Mouse (Mus musculus): Measurements from ENCODE around the gene Kdm2a. TPM values are rescaled to one million over a fixed set of nuclear protein-coding genes. Genes with fewer than 3 reads are reported as not detected.

Gene Kdm2a
- total and polyA plus RNA-seq, 3 experiments, result 46.1 to 98.7 (median 73.9) TPM

- Histone ChIP-seq H3K27me3 (ENCODE audit: insufficient read depth, low read length) (peaks cover 13% of the 10 kb centered on the region), H3K9me3 (replicated peaks) (no peaks in the 10 kb centered on the region), H3K36me3 (replicated peaks) (peaks cover 1% of the 10 kb centered on the region), H3K4me3 (ENCODE audit: low read depth, low read length) (no peak overlapping the region), H3K4me1 (ENCODE audit: insufficient read depth, low read depth, low read length) (peaks cover 14% of the 10 kb centered on the region)
- ATAC-seq (ENCODE audit: extremely low read depth, insufficient number of reproducible peaks, low FRiP score, poor library complexity, severe bottlenecking) (no peak), DNase-seq (ENCODE audit: low spot score) (no peak)
- TF ChIP-seq GATA1 (IDR thresholded peaks at IDR 0.05; ENCODE audit: borderline replicate concordance, low read length) (no peak), CTCF (IDR thresholded peaks at IDR 0.05; ENCODE audit: low read depth, low read length) (no peak), GATA2 (IDR thresholded peaks at IDR 0.05; ENCODE audit: borderline replicate concordance, low read depth, low read length) (no peak), TAL1 (conservative IDR thresholded peaks at IDR 0.05; ENCODE audit: low read depth, low read length) (no peak), POLR2AphosphoS5 (IDR thresholded peaks at IDR 0.05; ENCODE audit: insufficient replicate concordance, low read depth, low read length) (no peak)
These were observed 504 bp upstream of the Kdm2a start for GRCm38 (mm10) chr19:4398630-4398948.

- DNase-seq (ENCODE audit: low spot score) (peak; percentile 94), ATAC-seq (ENCODE audit: extremely low read depth, insufficient number of reproducible peaks, low FRiP score, poor library complexity, severe bottlenecking) (peak; percentile 90)
- peaks cover 13% of the 10 kb centered on the region for H3K27me3 ChIP-seq (ENCODE audit: insufficient read depth, low read length)
- peak overlapping the region; percentile 94 for H3K4me3 ChIP-seq (ENCODE audit: low read depth, low read length)
- TF ChIP-seq POLR2AphosphoS5 (IDR thresholded peaks at IDR 0.05; ENCODE audit: insufficient replicate concordance, low read depth, low read length) (no peak), GATA1 (IDR thresholded peaks at IDR 0.05; ENCODE audit: borderline replicate concordance, low read length) (no peak), CTCF (IDR thresholded peaks at IDR 0.05; ENCODE audit: low read depth, low read length) (no peak), GATA2 (IDR thresholded peaks at IDR 0.05; ENCODE audit: borderline replicate concordance, low read depth, low read length) (no peak), TAL1 (conservative IDR thresholded peaks at IDR 0.05; ENCODE audit: low read depth, low read length) (no peak)
- H3K36me3 ChIP-seq (replicated peaks), result peaks cover 9% of the 10 kb centered on the region
- no peaks in the 10 kb centered on the region for H3K9me3 ChIP-seq (replicated peaks)
- H3K4me1 ChIP-seq (ENCODE audit: insufficient read depth, low read depth, low read length), result peaks cover 19% of the 10 kb centered on the region
These were observed 887 bp downstream of the Kdm2a start for GRCm38 (mm10) chr19:4396998-4397797.

- Histone ChIP-seq H3K4me3 (ENCODE audit: low read depth, low read length) (peak overlapping the region; percentile 94), H3K4me1 (ENCODE audit: insufficient read depth, low read depth, low read length) (peaks cover 23% of the 10 kb centered on the region), H3K36me3 (replicated peaks) (peaks cover 16% of the 10 kb centered on the region), H3K9me3 (replicated peaks) (no peaks in the 10 kb centered on the region), H3K27me3 (ENCODE audit: insufficient read depth, low read length) (peaks cover 13% of the 10 kb centered on the region)
- ATAC-seq (ENCODE audit: extremely low read depth, insufficient number of reproducible peaks, low FRiP score, poor library complexity, severe bottlenecking) (no peak), DNase-seq (ENCODE audit: low spot score) (peak; percentile 32)
- TF ChIP-seq CTCF (IDR thresholded peaks at IDR 0.05; ENCODE audit: low read depth, low read length), result no peak
- no peak for TF ChIP-seq GATA2 (IDR thresholded peaks at IDR 0.05; ENCODE audit: borderline replicate concordance, low read depth, low read length)
- no peak for TF ChIP-seq TAL1 (conservative IDR thresholded peaks at IDR 0.05; ENCODE audit: low read depth, low read length)
- no peak for TF ChIP-seq POLR2AphosphoS5 (IDR thresholded peaks at IDR 0.05; ENCODE audit: insufficient replicate concordance, low read depth, low read length)
- TF ChIP-seq GATA1 (IDR thresholded peaks at IDR 0.05; ENCODE audit: borderline replicate concordance, low read length), result no peak
These were observed 1.7 kb downstream of the Kdm2a start for GRCm38 (mm10) chr19:4396081-4396997.

- peaks cover 64% of the 10 kb centered on the region for H3K36me3 ChIP-seq (replicated peaks)
These were observed 10.8 kb downstream of the Kdm2a start for GRCm38 (mm10) chr19:4387276-4387675.

GRCm38 (mm10) chr19:4385026-4385425 lies 13.1 kb downstream of the Kdm2a start:
- no peak for ATAC-seq (ENCODE audit: extremely low read depth, insufficient number of reproducible peaks, low FRiP score, poor library complexity, severe bottlenecking)
- H3K4me3 ChIP-seq (ENCODE audit: low read depth, low read length), result no peak overlapping the region
- H3K4me1 ChIP-seq (ENCODE audit: insufficient read depth, low read depth, low read length), result peaks cover 5% of the 10 kb centered on the region; the same call in 1 of the 2 replicates
- H3K9me3 ChIP-seq (replicated peaks), result no peaks in the 10 kb centered on the region
- TF ChIP-seq GATA2 (IDR thresholded peaks at IDR 0.05; ENCODE audit: borderline replicate concordance, low read depth, low read length) (no peak), TAL1 (conservative IDR thresholded peaks at IDR 0.05; ENCODE audit: low read depth, low read length) (no peak), CTCF (IDR thresholded peaks at IDR 0.05; ENCODE audit: low read depth, low read length) (no peak), GATA1 (IDR thresholded peaks at IDR 0.05; ENCODE audit: borderline replicate concordance, low read length) (no peak), POLR2AphosphoS5 (IDR thresholded peaks at IDR 0.05; ENCODE audit: insufficient replicate concordance, low read depth, low read length) (no peak)
- H3K27me3 ChIP-seq (ENCODE audit: insufficient read depth, low read length), result no peaks in the 10 kb centered on the region
- DNase-seq (ENCODE audit: low spot score), result no peak
- H3K36me3 ChIP-seq (replicated peaks), result peaks cover 58% of the 10 kb centered on the region

More at GRCm38 (mm10) chr19:4387276-4387675, 10.8 kb downstream of the Kdm2a start:
- Histone ChIP-seq H3K9me3 (replicated peaks) (no peaks in the 10 kb centered on the region), H3K27me3 (ENCODE audit: insufficient read depth, low read length) (no peaks in the 10 kb centered on the region), H3K4me3 (ENCODE audit: low read depth, low read length) (no peak overlapping the region), H3K4me1 (ENCODE audit: insufficient read depth, low read depth, low read length) (peaks cover 9% of the 10 kb centered on the region; the same call in 1 of the 2 replicates)
- ATAC-seq (ENCODE audit: extremely low read depth, insufficient number of reproducible peaks, low FRiP score, poor library complexity, severe bottlenecking) (no peak), DNase-seq (ENCODE audit: low spot score) (no peak)
- TF ChIP-seq TAL1 (conservative IDR thresholded peaks at IDR 0.05; ENCODE audit: low read depth, low read length), result no peak
- no peak for TF ChIP-seq GATA2 (IDR thresholded peaks at IDR 0.05; ENCODE audit: borderline replicate concordance, low read depth, low read length)
- TF ChIP-seq CTCF (IDR thresholded peaks at IDR 0.05; ENCODE audit: low read depth, low read length), result no peak
- no peak for TF ChIP-seq GATA1 (IDR thresholded peaks at IDR 0.05; ENCODE audit: borderline replicate concordance, low read length)
- no peak for TF ChIP-seq POLR2AphosphoS5 (IDR thresholded peaks at IDR 0.05; ENCODE audit: insufficient replicate concordance, low read depth, low read length)
